Mouse (Mus musculus): Measurements from ENCODE around the gene Polr3e.
"Not testable (repeated sequence)": the region's sequence is repeated elsewhere in the genome, so short reads cannot be mapped to it uniquely, and the experiment has no call there.

Polr3e gene

GRCm38 (mm10) chr7:120913332-120913731 lies 4.2 kb upstream of the Polr3e start:
- peak in 1 of 2 experiments; percentile 22 for DNase-seq

- no peak for DNase-seq
These were observed 1.2 kb upstream of the Polr3e start for GRCm38 (mm10) chr7:120916262-120916875.

- DNase-seq: no peak
These were observed 309 bp upstream of the Polr3e start for GRCm38 (mm10) chr7:120917279-120917591.

GRCm38 (mm10) chr7:120918526-120918962 lies 1.0 kb downstream of the Polr3e start:
- peak; percentile 55 to 71 for DNase-seq

- DNase-seq: no peak
These were observed 15.6 kb downstream of the Polr3e start for GRCm38 (mm10) chr7:120933110-120933509.

- no peak for DNase-seq
These were observed 16.2 kb downstream of the Polr3e start for GRCm38 (mm10) chr7:120933680-120934195.

GRCm38 (mm10) chr7:120934716-120935115 lies 17.2 kb downstream of the Polr3e start:
- DNase-seq: peak; percentile 68 to 71

GRCm38 (mm10) chr7:120936522-120936921 lies 19.0 kb downstream of the Polr3e start:
- DNase-seq: no peak

- DNase-seq: no peak
These were observed 20.7 kb downstream of the Polr3e start for GRCm38 (mm10) chr7:120938206-120938605.

GRCm38 (mm10) chr7:120940343-120940742 lies 22.8 kb downstream of the Polr3e start:
- peak in 1 of 2 experiments; percentile 35 for DNase-seq

- no peak for DNase-seq
These were observed 23.7 kb downstream of the Polr3e start for GRCm38 (mm10) chr7:120941214-120941613.

GRCm38 (mm10) chr7:120942506-120942905 lies 25.0 kb downstream of the Polr3e start:
- no peak for DNase-seq

- no peak for DNase-seq
These were observed 26.5 kb downstream of the Polr3e start for GRCm38 (mm10) chr7:120943936-120944509.

- DNase-seq: not testable (repeated sequence)
These were observed 36.0 kb downstream of the Polr3e start for GRCm38 (mm10) chr7:120953591-120953990.

GRCm38 (mm10) chr7:120960116-120960515 lies 42.6 kb downstream of the Polr3e start:
- DNase-seq: no peak

- peak; percentile 30 to 42 for DNase-seq
These were observed 43.1 kb downstream of the Polr3e start for GRCm38 (mm10) chr7:120960601-120961000.

GRCm38 (mm10) chr7:120961893-120962292 lies 44.3 kb downstream of the Polr3e start:
- no peak for DNase-seq

- DNase-seq: no peak
These were observed 45.6 kb downstream of the Polr3e start for GRCm38 (mm10) chr7:120963126-120963525.

- DNase-seq: no peak
These were observed 51.7 kb downstream of the Polr3e start for GRCm38 (mm10) chr7:120969221-120969620.

GRCm38 (mm10) chr7:120970112-120970511 lies 52.6 kb downstream of the Polr3e start:
- no peak for DNase-seq

GRCm38 (mm10) chr7:120972471-120972870 lies 54.9 kb downstream of the Polr3e start:
- DNase-seq: not testable (repeated sequence)

- DNase-seq: no peak
These were observed 56.5 kb downstream of the Polr3e start for GRCm38 (mm10) chr7:120974001-120974400.

GRCm38 (mm10) chr7:120977063-120977462 lies 59.5 kb downstream of the Polr3e start:
- DNase-seq: peak; percentile 57 to 65

- DNase-seq: no peak
These were observed 62.5 kb downstream of the Polr3e start for GRCm38 (mm10) chr7:120980041-120980440.

All from cerebellum, postnatal 10 days (tissue).